Mouse (Mus musculus) adrenal gland, adult (tissue): Measurements from ENCODE around the gene Isg20l2.
"Not testable (repeated sequence)": the region's sequence is repeated elsewhere in the genome, so short reads cannot be mapped to it uniquely, and the experiment has no call there.

Source experiments
- DNase-seq, 2 experiments: peaks; one replicate each; pipeline ENCODE4 v3.0.0; 2022 to 2023; ENCODE audit warnings: low spot score in 1 of 2; ENCODE audit not compliant: inconsistent age in 2 of 2

Isg20l2 gene

DNA sequence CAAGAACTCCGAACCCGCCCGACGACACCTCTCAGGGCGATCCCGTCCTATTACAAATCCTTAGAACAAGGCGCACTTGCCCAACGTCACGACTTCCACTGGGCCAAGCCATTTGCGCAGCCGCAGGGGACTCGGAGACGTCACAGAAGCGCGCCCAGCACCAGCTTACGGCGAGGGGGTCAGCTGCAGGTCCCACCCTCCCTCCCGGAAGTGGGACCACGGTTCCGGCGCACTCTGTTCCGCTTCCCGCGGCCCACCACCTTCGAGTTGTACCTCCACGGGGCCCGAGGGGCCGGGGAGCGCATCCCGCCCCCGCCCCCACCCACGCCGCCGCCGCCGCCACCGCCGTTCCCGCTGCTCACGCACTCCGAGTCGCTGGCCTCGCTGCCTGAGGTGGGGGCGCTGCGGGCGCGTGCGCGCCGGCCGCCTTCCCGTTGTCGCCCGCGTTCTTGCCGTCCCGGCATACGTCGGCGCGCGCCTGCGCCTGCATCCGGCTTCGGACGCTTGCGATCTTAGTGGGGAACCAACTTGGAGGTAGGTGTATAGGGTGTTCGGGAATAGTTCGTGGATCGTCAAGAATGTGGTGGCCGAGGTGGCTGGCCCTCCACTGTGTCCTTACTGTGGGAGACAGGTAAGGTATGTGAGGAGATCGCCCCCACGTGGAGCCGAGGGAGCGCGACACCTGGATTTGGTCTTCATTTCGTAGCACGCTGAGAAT, at the start of gene Isg20l2, which contains the start of gene Rrnad1:
Isg20l2 (plus strand) TSS at position 237 of the 718 bp plus-strand sequence.
Rrnad1 (minus strand) TSS at position 640 of the 718 bp plus-strand sequence.
- DNase-seq, result peak; percentile 98 to 99

GRCm38 (mm10) chr3:87884291-87884690, 45.8 kb upstream of the Isg20l2 start:
- peak in 1 of 2 experiments; percentile 46 for DNase-seq

- DNase-seq, result peak; percentile 71 to 79
Observed at GRCm38 (mm10) chr3:87884708-87885251, 45.3 kb upstream of the Isg20l2 start.

GRCm38 (mm10) chr3:87885281-87886003, 44.7 kb upstream of the Isg20l2 start, which contains the start of gene Prcc:
Prcc (minus strand) TSS chr3:87885608.
- DNase-seq, result peak; percentile 95 to 97

DNA sequence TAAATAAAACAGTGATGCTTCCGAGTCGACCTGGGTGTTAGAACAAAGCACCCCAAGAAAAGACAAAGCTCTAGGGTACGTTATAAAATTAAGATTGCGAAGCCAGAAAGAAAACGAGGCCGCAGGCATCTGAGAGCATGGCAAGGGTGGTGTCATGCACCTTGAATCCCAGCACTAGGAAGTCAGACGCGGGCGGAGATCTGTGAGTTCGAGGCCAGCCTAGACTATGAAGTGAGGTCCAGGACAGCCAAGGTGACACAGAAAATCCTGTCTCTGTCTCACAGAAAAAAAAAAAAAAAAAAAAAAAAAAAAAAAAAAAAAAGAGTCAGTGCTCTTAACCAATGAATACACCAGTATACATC, 44.1 kb upstream of the Isg20l2 start:
- DNase-seq, result peak in 1 of 2 experiments; percentile 72

DNA sequence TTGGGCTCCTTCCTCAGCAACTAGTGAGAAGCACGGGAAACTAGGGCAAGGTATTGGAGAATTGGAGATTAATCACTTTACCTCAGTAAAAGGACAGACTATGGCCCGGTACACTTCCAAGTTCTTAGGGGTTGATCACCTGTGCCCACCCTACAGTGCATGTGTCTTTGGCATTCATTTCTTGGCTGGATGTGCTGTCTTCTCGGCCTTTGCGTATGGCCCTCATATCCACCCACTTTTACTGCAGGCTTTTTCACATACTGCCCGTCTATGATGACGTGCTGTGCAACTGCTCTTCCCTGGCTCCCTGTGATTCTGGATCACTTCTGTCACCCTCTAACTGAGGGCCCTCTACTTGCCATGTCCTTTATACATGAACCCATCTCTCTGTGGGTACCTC, 43.7 kb upstream of the Isg20l2 start:
- peak; percentile 32 to 67 for DNase-seq

DNA sequence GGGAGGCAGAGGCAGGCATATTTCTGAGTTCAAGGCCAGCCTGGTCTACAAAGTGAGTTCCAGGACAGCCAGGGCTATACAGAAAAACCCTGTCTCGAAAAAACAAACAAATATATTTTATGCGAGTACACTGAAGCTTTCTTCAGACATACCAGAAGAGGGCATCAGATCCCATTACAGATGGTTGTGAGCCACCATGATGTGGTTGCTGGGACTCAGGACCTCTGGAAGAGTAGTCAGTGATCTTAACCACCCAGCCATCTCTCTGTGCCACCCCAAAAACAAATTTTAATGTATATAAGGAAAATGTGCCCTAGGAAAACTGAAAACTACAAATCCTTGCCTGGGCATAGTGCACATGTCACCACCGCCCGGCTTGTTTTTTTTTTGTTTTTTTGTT, 42.7 kb upstream of the Isg20l2 start:
- not testable (repeated sequence) for DNase-seq

DNA sequence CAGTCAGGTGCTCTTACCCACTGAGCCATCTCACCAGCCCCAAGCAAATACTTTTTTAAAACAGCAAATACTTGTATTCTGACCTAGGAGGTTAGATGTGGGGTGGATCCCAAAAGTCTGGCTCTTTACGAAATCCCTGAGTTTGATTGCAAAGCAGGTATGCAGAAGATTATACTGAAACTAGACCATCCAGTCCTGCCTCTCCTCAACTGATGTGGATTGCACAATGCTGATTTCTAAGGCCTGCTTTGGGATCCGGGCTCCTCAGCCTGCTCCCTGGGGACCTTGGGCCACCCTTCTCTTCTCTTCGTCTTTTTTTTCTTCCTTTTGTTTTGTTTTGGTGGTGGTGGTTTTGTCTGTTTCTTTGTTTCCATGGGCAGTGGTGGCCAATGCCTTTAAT, 38.6 kb upstream of the Isg20l2 start:
- no peak for DNase-seq

DNA sequence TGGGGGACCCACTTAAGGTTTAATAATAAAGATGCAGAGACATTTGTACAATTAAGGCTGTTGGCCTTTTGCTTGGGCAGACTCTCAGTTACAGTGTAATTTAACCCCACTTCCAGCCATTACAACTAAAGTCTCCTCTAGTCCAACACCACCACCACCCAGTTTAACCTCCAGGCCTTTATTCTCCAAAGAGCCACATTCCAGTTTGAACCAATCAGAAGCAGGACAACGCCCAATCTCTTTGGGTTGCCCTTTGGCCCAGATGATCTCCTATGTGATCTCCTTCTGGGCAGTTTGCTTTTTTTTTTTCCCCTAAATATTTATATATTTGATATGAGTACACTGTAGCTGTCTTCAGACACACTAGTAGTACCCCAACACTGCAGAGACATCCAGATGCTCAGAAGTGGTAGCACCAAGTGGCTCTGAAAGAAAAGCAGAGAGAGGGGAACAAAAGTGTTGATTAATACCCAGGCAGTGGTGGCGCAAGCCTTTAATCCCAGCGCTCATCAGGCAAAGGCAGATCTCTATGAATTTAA, 36.7 kb upstream of the Isg20l2 start:
- DNase-seq, result no peak

GRCm38 (mm10) chr3:87899266-87899665, 30.8 kb upstream of the Isg20l2 start:
- no peak for DNase-seq

DNA sequence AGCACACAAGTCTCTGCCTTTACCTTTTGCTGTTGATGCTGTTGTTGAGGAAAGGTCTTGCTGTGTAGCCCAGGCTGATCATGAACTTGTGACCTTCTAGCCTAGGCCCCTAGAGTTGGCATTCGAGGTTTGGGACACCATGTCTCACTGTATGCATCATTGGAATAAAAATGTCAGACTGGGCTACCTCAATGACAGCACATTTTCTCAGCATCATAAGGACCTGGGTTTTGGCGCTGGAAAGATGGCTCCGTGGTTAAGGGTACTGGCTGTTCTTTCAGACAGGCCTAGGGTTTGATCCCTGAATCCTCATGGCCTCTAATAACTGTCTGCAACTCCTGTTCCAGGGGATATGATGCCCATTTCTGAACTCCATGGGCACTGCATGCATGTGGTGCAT, 30.3 kb upstream of the Isg20l2 start:
- no peak for DNase-seq

- no peak for DNase-seq
Observed at GRCm38 (mm10) chr3:87901036-87901624, 29.0 kb upstream of the Isg20l2 start.

GRCm38 (mm10) chr3:87901959-87902358, 28.2 kb upstream of the Isg20l2 start:
- not testable (repeated sequence) for DNase-seq

- no peak for DNase-seq
Observed at GRCm38 (mm10) chr3:87903821-87904220, 26.3 kb upstream of the Isg20l2 start.

GRCm38 (mm10) chr3:87905880-87906485, 24.1 kb upstream of the Isg20l2 start, which contains the start of gene Hdgf:
Hdgf (plus strand) TSS chr3:87906321.
- peak; percentile 98 for DNase-seq

GRCm38 (mm10) chr3:87906601-87906980, 23.5 kb upstream of the Isg20l2 start:
- DNase-seq, result peak; percentile 80 to 91

GRCm38 (mm10) chr3:87906981-87907857, 22.9 kb upstream of the Isg20l2 start:
- peak; percentile 56 to 82 for DNase-seq

DNA sequence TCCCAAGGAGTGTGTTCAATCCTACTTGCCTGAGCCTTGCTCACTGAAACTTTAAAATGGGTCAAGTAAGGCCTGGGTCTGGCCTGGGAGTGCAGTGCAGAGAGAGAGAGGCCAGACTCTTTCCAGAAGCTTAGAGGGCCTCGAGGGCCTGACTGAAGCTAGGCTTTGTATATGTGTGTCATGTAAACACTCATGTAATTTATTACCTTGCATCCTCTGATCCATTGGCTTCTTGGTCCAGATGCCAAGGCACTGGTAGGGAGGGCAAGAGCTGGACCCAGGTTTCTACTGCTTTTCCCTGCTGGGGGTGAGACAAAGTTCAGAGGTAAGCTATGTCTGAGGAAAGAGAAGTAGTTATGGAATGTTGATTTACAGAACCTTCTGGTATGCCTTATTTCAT, 22.2 kb upstream of the Isg20l2 start:
- no peak for DNase-seq

GRCm38 (mm10) chr3:87909381-87909780, 20.7 kb upstream of the Isg20l2 start:
- DNase-seq, result peak in 1 of 2 experiments; percentile 68

GRCm38 (mm10) chr3:87909874-87910273, 20.2 kb upstream of the Isg20l2 start:
- DNase-seq, result peak in 1 of 2 experiments; percentile 66
